Mouse (Mus musculus) limb, embryonic 14.5 days (tissue): ENCODE results near the gene Pla2g15. TPM values are rescaled to one million over a fixed set of nuclear protein-coding genes. Genes with fewer than 3 reads are reported as not detected.

Experiments used
- ATAC-seq: fragments of 200-750 bp; cut with Nextera tagmentation; 2 replicates; pipeline ENCODE4 v1.8.0; 2017; ENCODE audit warnings: low read depth, moderate number of reproducible peaks, moderate TSS enrichment; ENCODE audit not compliant: low FRiP score
- DNase-seq: peaks from one replicate; pipeline ENCODE4 v3.0.0-alpha.2; 2015; ENCODE audit warnings: low spot score
- H3K27ac ChIP-seq: fragments of 300-500 bp; sonication (generic); replicated peaks from 2 replicates; pipeline ENCODE4 v1.5.1; 2014; ENCODE audit warnings: low read depth, mild to moderate bottlenecking, low read length, moderate library complexity, mixed read lengths
- H3K27me3 ChIP-seq: fragments of 300-500 bp; sonication (generic); 2 replicates; pipeline ENCODE4 v1.6.1; 2014; ENCODE audit warnings: low read length, mixed read lengths; ENCODE audit not compliant: control insufficient read depth, insufficient read depth
- H3K36me3 ChIP-seq: fragments of 300-500 bp; sonication (generic); 2 replicates; pipeline ENCODE4 v1.6.1; 2014; ENCODE audit warnings: mild to moderate bottlenecking, low read length, moderate library complexity, mixed read lengths; ENCODE audit not compliant: control insufficient read depth, insufficient read depth
- H3K4me1 ChIP-seq: fragments of 300-500 bp; sonication (generic); 2 replicates; pipeline ENCODE4 v1.6.1; 2014; ENCODE audit warnings: antibody characterized with exemption, low read length, mixed read lengths; ENCODE audit not compliant: control insufficient read depth, insufficient read depth
- H3K4me2 ChIP-seq: fragments of 300-500 bp; sonication (generic); replicated peaks from 2 replicates; pipeline ENCODE4 v1.6.1; 2014; ENCODE audit warnings: low read depth, mild to moderate bottlenecking, low read length, moderate library complexity; ENCODE audit not compliant: severe bottlenecking
- H3K4me3 ChIP-seq: fragments of 300-500 bp; sonication (generic); replicated peaks from 2 replicates; pipeline ENCODE4 v1.5.1; 2014; ENCODE audit warnings: low read length
- H3K9ac ChIP-seq: fragments of 300-500 bp; sonication (generic); 2 replicates; pipeline ENCODE4 v1.6.1; 2014; ENCODE audit warnings: mild to moderate bottlenecking, low read depth, low read length, moderate library complexity; ENCODE audit not compliant: severe bottlenecking
- H3K9me3 ChIP-seq: fragments of 300-500 bp; sonication (generic); 2 replicates; pipeline ENCODE4 v1.6.1; 2016; ENCODE audit warnings: low read length; ENCODE audit not compliant: control insufficient read depth
- POLR2A ChIP-seq: fragments of 200-500 bp; IDR thresholded peaks from 2 replicates; pipeline ENCODE4 v1.8.0; 2012; ENCODE audit warnings: inconsistent platforms, mild to moderate bottlenecking, moderate library complexity, borderline replicate concordance; ENCODE audit not compliant: insufficient read depth, insufficient read length; ENCODE audit errors: extremely low read depth
- WGBS: fragments of 180-500 bp; shearing (Covaris S2); extraction: QIAGEN DNeasy Blood & Tissue Kit; methylation state at CpG from one replicate; pipeline ENCODE4 v1.1.7; 2014; 5-methylcytosine and 5-hydroxymethylcytosine counted together
- polyA plus RNA-seq, 2 experiments: library from polyadenylated mRNA; depleted of rRNA in 1 of 2; stranded (reverse) in 1 of 2; unstranded in 1 of 2; fragments of >200 nt; fragmentation: Nextera tagmentation in 1 of 2; extraction: Ambion mirVana in 1 of 2; gene quantifications; 2 replicates each; pipeline versions ENCODE4 v1.2.1 to v1.2.3; 2012 to 2014

The Pla2g15 gene
- polyA plus RNA-seq, 2 experiments: 6.3 to 13.7 TPM

GRCm38 (mm10) chr8:106185628-106186270 is 35.5 kb downstream of the Pla2g15 start:
- no peaks in the 10 kb centered on the region for H3K27me3 ChIP-seq
- 0 out of 2 replicates have a peak overlapping the region, but pooled peaks have one; percentile 13 for H3K27ac ChIP-seq
- no peak overlapping the region for H3K4me3 ChIP-seq
- no peak overlapping the region for H3K4me2 ChIP-seq
- no peaks in the 10 kb centered on the region for H3K4me1 ChIP-seq
- DNase-seq (peak; percentile 28), ATAC-seq (no peak)
- no peak overlapping the region for H3K9ac ChIP-seq
- H3K36me3 ChIP-seq: peaks cover 18% of the 10 kb centered on the region
- H3K9me3 ChIP-seq: no peaks in the 10 kb centered on the region
- WGBS: 67% methylated on average over 8 of the region's 8 CpGs
- no peak for TF ChIP-seq POLR2A

- 94% methylated on average over 3 of the region's 3 CpGs for WGBS
- H3K4me3 ChIP-seq: no peak overlapping the region
- no peak overlapping the region for H3K27ac ChIP-seq
- H3K36me3 ChIP-seq: peaks cover 24% of the 10 kb centered on the region
- no peaks in the 10 kb centered on the region for H3K9me3 ChIP-seq
- DNase-seq (no peak), ATAC-seq (no peak)
- TF ChIP-seq POLR2A: no peak
- H3K27me3 ChIP-seq: no peaks in the 10 kb centered on the region
- no peak overlapping the region for H3K4me2 ChIP-seq
- no peak overlapping the region for H3K9ac ChIP-seq
- no peaks in the 10 kb centered on the region for H3K4me1 ChIP-seq
Observed at GRCm38 (mm10) chr8:106186394-106186793, 36.2 kb downstream of the Pla2g15 start.

- no peaks in the 10 kb centered on the region for H3K4me1 ChIP-seq
- no peaks in the 10 kb centered on the region for H3K27me3 ChIP-seq
- no peak overlapping the region for H3K9ac ChIP-seq
- no peak overlapping the region for H3K4me3 ChIP-seq
- H3K36me3 ChIP-seq: peaks cover 50% of the 10 kb centered on the region
- DNase-seq (no peak), ATAC-seq (no peak)
- TF ChIP-seq POLR2A: no peak
- H3K4me2 ChIP-seq: no peak overlapping the region
- no peaks in the 10 kb centered on the region for H3K9me3 ChIP-seq
- no peak overlapping the region for H3K27ac ChIP-seq
- WGBS: 93% methylated on average over 4 of the region's 4 CpGs
Observed at GRCm38 (mm10) chr8:106189162-106189561, 39.0 kb downstream of the Pla2g15 start.

- 88% methylated on average over 5 of the region's 5 CpGs for WGBS
- Histone ChIP-seq H3K4me2 (no peak overlapping the region), H3K27me3 (no peaks in the 10 kb centered on the region), H3K4me1 (no peaks in the 10 kb centered on the region), H3K36me3 (peaks cover 69% of the 10 kb centered on the region), H3K27ac (no peak overlapping the region), H3K9me3 (no peaks in the 10 kb centered on the region), H3K4me3 (no peak overlapping the region), H3K9ac (no peak overlapping the region)
- no peak for ATAC-seq
- no peak for TF ChIP-seq POLR2A
- no peak for DNase-seq
Observed at GRCm38 (mm10) chr8:106191639-106192038, 41.4 kb downstream of the Pla2g15 start.

GRCm38 (mm10) chr8:106193162-106193561 is 43.0 kb downstream of the Pla2g15 start:
- TF ChIP-seq POLR2A: no peak
- no peak for ATAC-seq
- no peak for DNase-seq
- Histone ChIP-seq H3K27ac (no peak overlapping the region), H3K9me3 (no peaks in the 10 kb centered on the region), H3K9ac (no peak overlapping the region), H3K4me3 (no peak overlapping the region), H3K4me2 (no peak overlapping the region), H3K4me1 (no peaks in the 10 kb centered on the region), H3K36me3 (peaks cover 80% of the 10 kb centered on the region), H3K27me3 (no peaks in the 10 kb centered on the region)
- WGBS: 85% methylated on average over 6 of the region's 6 CpGs
